Mouse (Mus musculus) embryonic facial prominence, embryonic 14.5 days (tissue): Measurements from ENCODE around the gene Crebbp. TPM values are rescaled to one million over a fixed set of nuclear protein-coding genes. Genes with fewer than 3 reads are reported as not detected.

ENCODE experiments used
- ATAC-seq: fragments of 200-750 bp; cut with Nextera tagmentation; 2 replicates; pipeline ENCODE4 v1.8.0; 2017; ENCODE audit warnings: low read depth, moderate number of reproducible peaks, moderate TSS enrichment
- DNase-seq: peaks from one replicate; pipeline ENCODE4 v3.0.0-alpha.2; 2015; ENCODE audit warnings: low spot score
- H3K27ac ChIP-seq: fragments of 300-500 bp; sonication (generic); replicated peaks from 2 replicates; pipeline ENCODE4 v1.5.1; 2014; ENCODE audit warnings: low read depth, mild to moderate bottlenecking, low read length, moderate library complexity
- H3K27me3 ChIP-seq: fragments of 300-500 bp; sonication (generic); replicated peaks from 2 replicates; pipeline ENCODE4 v1.6.1; 2014; ENCODE audit warnings: low read length; ENCODE audit not compliant: control insufficient read depth, insufficient read depth
- H3K36me3 ChIP-seq: fragments of 300-500 bp; sonication (generic); 2 replicates; pipeline ENCODE4 v1.6.1; 2014; ENCODE audit warnings: low read length, mixed read lengths; ENCODE audit not compliant: control insufficient read depth, insufficient read depth
- H3K4me1 ChIP-seq: fragments of 300-500 bp; sonication (generic); 2 replicates; pipeline ENCODE4 v1.6.1; 2014; ENCODE audit warnings: antibody characterized with exemption, low read length; ENCODE audit not compliant: control insufficient read depth, insufficient read depth
- H3K4me2 ChIP-seq: fragments of 300-500 bp; sonication (generic); 2 replicates; pipeline ENCODE4 v1.6.1; 2014; ENCODE audit warnings: low read depth, mild to moderate bottlenecking, low read length, moderate library complexity, mixed read lengths
- H3K4me3 ChIP-seq: fragments of 300-500 bp; sonication (generic); 2 replicates; pipeline ENCODE4 v1.5.1; 2014; ENCODE audit warnings: low read depth, mild to moderate bottlenecking, low read length
- H3K9ac ChIP-seq: fragments of 300-500 bp; sonication (generic); 2 replicates; pipeline ENCODE4 v1.6.1; 2014; ENCODE audit warnings: low read depth, mild to moderate bottlenecking, low read length, moderate library complexity, mixed read lengths
- H3K9me3 ChIP-seq: fragments of 300-500 bp; sonication (generic); 2 replicates; pipeline ENCODE4 v1.6.1; 2016; ENCODE audit warnings: low read length; ENCODE audit not compliant: control insufficient read depth
- WGBS: fragments of 180-500 bp; shearing (Covaris S2); extraction: QIAGEN DNeasy Blood & Tissue Kit; methylation state at CpG from one replicate; pipeline ENCODE4 v1.1.7; 2014; 5-methylcytosine and 5-hydroxymethylcytosine counted together
- polyA plus RNA-seq: library from polyadenylated mRNA; unstranded; fragments of >200 nt; fragmentation: Nextera tagmentation; extraction: Ambion mirVana; gene quantifications from 2 replicates; pipeline ENCODE4 v1.2.1, GENCODE M21; 2014

Gene Crebbp
- polyA plus RNA-seq, 1 experiment from 2014 or later, result 41.6 TPM

- H3K9ac ChIP-seq, result no peak overlapping the region
- ATAC-seq (no peak), DNase-seq (no peak)
- H3K9me3 ChIP-seq, result no peaks in the 10 kb centered on the region
- H3K27me3 ChIP-seq, result no peaks in the 10 kb centered on the region
- 93% methylated on average over 1 of the region's 1 CpGs for WGBS
- no peak overlapping the region for H3K4me2 ChIP-seq
- no peak overlapping the region for H3K27ac ChIP-seq
- peaks cover 56% of the 10 kb centered on the region for H3K36me3 ChIP-seq
- H3K4me3 ChIP-seq, result no peak overlapping the region
- no peaks in the 10 kb centered on the region for H3K4me1 ChIP-seq
Observed at GRCm38 (mm10) chr16:4128894-4129293, 84.9 kb downstream of the Crebbp start.

GRCm38 (mm10) chr16:4117072-4117471 is 96.7 kb downstream of the Crebbp start:
- H3K9me3 ChIP-seq, result no peaks in the 10 kb centered on the region
- WGBS, result 92% methylated on average over 4 of the region's 4 CpGs
- no peak overlapping the region for H3K27ac ChIP-seq
- H3K9ac ChIP-seq, result no peak overlapping the region
- no peak overlapping the region for H3K4me3 ChIP-seq
- H3K36me3 ChIP-seq, result peaks cover 94% of the 10 kb centered on the region
- H3K4me1 ChIP-seq, result no peaks in the 10 kb centered on the region
- no peaks in the 10 kb centered on the region for H3K27me3 ChIP-seq
- DNase-seq, result no peak
- ATAC-seq, result no peak
- no peak overlapping the region for H3K4me2 ChIP-seq

GRCm38 (mm10) chr16:4100374-4100773 is 113.4 kb downstream of the Crebbp start:
- H3K9ac ChIP-seq, result no peak overlapping the region
- H3K4me3 ChIP-seq, result no peak overlapping the region
- 92% methylated on average over 2 of the region's 2 CpGs for WGBS
- no peak overlapping the region for H3K27ac ChIP-seq
- ATAC-seq, result no peak
- no peaks in the 10 kb centered on the region for H3K9me3 ChIP-seq
- no peak for DNase-seq
- H3K4me2 ChIP-seq, result no peak overlapping the region
- H3K27me3 ChIP-seq, result no peaks in the 10 kb centered on the region
- H3K4me1 ChIP-seq, result no peaks in the 10 kb centered on the region
- peaks cover 79% of the 10 kb centered on the region for H3K36me3 ChIP-seq

DNA sequence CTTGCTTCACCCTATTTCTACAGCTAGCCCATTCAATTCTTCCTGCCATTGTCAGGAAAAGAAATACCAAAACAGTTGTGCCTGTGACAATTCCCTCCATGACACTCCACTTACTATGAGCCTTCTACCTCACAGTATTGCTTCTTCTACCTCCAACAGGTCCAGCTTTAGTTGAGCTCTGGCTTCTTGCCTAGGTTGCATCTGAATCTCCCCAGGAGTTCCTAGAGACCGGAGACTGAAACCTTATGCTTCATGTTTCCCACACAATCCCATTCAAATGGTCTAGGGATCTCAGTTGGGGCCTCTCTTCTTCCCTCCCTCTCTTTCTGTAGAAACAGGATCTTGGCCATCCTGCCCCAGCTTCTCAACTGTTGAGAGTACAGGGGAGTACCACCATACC is 116.3 kb downstream of the Crebbp start:
- Histone ChIP-seq H3K36me3 (peaks cover 90% of the 10 kb centered on the region), H3K4me3 (no peak overlapping the region), H3K27ac (no peak overlapping the region), H3K9me3 (no peaks in the 10 kb centered on the region), H3K9ac (no peak overlapping the region), H3K4me2 (no peak overlapping the region), H3K4me1 (no peaks in the 10 kb centered on the region), H3K27me3 (no peaks in the 10 kb centered on the region)
- DNase-seq (no peak), ATAC-seq (no peak)
- 93% methylated on average over 1 of the region's 1 CpGs for WGBS

GRCm38 (mm10) chr16:4096898-4097297 is 116.9 kb downstream of the Crebbp start:
- H3K27ac ChIP-seq, result no peak overlapping the region
- H3K27me3 ChIP-seq, result no peaks in the 10 kb centered on the region
- DNase-seq, result no peak
- H3K36me3 ChIP-seq, result peaks cover 94% of the 10 kb centered on the region
- no peak for ATAC-seq
- H3K4me2 ChIP-seq, result no peak overlapping the region
- no peak overlapping the region for H3K9ac ChIP-seq
- no peaks in the 10 kb centered on the region for H3K4me1 ChIP-seq
- H3K4me3 ChIP-seq, result no peak overlapping the region
- H3K9me3 ChIP-seq, result no peaks in the 10 kb centered on the region

GRCm38 (mm10) chr16:4096141-4096540 is 117.7 kb downstream of the Crebbp start:
- Histone ChIP-seq H3K9ac (no peak overlapping the region), H3K4me3 (no peak overlapping the region), H3K36me3 (peaks cover 95% of the 10 kb centered on the region), H3K27me3 (no peaks in the 10 kb centered on the region), H3K9me3 (no peaks in the 10 kb centered on the region), H3K4me1 (no peaks in the 10 kb centered on the region), H3K4me2 (no peak overlapping the region), H3K27ac (no peak overlapping the region)
- ATAC-seq, result no peak
- DNase-seq, result no peak
- 95% methylated on average over 3 of the region's 3 CpGs for WGBS

DNA sequence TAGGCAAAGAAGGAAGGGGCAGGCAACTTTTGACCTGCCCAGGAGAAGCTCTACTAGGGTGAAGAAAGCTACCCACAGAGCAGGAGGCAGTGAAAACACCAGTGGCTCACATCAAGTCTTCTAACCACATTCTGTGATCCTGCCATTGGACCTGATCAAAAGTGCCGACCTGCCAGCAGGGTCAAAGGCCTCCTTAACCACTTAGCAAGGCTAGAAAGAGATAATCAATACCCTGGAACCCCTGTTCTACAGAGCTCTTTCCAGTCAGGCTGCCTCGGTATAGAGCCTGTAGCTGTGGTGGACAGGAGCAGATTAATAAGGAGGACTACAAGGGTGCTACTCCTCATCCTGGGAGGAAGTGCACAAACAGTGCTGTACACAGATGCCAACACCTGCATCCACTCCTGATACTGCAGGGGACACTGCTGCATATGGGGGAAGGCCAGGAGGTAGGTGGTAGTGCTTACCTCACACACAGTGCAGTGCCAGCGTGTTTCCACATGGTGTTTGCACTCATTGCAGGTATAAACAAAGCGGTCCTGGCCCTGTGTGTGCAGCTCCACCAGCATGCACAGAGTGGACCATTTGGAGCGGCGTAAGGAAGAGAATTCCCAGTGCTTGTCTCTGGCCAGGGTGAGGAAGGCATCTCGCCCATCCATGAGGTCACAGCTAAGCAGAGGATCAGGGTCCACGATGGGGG is 126.4 kb downstream of the Crebbp start:
- Histone ChIP-seq H3K9me3 (no peaks in the 10 kb centered on the region), H3K4me3 (no peak overlapping the region), H3K27me3 (no peaks in the 10 kb centered on the region), H3K36me3 (peaks cover 95% of the 10 kb centered on the region), H3K9ac (no peak overlapping the region), H3K27ac (no peak overlapping the region), H3K4me1 (no peaks in the 10 kb centered on the region), H3K4me2 (no peak overlapping the region)
- DNase-seq, result no peak
- WGBS, result 97% methylated on average over 8 of the region's 8 CpGs
- ATAC-seq, result no peak

- no peak overlapping the region for H3K4me3 ChIP-seq
- DNase-seq (no peak), ATAC-seq (no peak)
- WGBS, result 95% methylated on average over 9 of the region's 9 CpGs
- no peak overlapping the region for H3K9ac ChIP-seq
- H3K4me2 ChIP-seq, result no peak overlapping the region
- no peak overlapping the region for H3K27ac ChIP-seq
- H3K27me3 ChIP-seq, result no peaks in the 10 kb centered on the region
- no peaks in the 10 kb centered on the region for H3K4me1 ChIP-seq
- no peaks in the 10 kb centered on the region for H3K9me3 ChIP-seq
- H3K36me3 ChIP-seq, result peaks cover 91% of the 10 kb centered on the region
Observed at GRCm38 (mm10) chr16:4085851-4086387, 127.9 kb downstream of the Crebbp start.

DNA sequence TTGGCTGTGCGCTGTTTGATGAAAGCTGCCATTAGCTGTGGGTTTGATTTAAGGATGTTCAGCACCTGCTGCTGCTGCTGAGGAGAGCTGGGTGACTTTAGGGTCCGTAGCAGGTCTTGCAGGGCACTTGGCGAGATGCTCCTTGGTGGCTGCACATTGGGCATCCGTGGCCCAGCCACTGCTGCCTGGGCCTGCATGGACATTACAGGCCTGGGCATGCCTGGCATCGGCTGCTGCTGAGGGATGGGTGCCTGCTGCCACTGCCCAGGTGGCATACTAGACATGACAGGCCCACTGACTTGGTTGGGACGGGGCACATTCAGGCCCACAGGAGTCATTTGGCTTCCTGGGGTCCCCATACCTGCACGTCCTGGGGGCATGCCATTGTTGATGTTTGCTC is 128.7 kb downstream of the Crebbp start:
- H3K9ac ChIP-seq, result no peak overlapping the region
- H3K9me3 ChIP-seq, result no peaks in the 10 kb centered on the region
- H3K4me3 ChIP-seq, result no peak overlapping the region
- H3K27ac ChIP-seq, result no peak overlapping the region
- H3K36me3 ChIP-seq, result peaks cover 82% of the 10 kb centered on the region
- no peaks in the 10 kb centered on the region for H3K4me1 ChIP-seq
- DNase-seq, result no peak
- no peak for ATAC-seq
- H3K4me2 ChIP-seq, result no peak overlapping the region
- 97% methylated on average over 7 of the region's 7 CpGs for WGBS
- H3K27me3 ChIP-seq, result no peaks in the 10 kb centered on the region
